Mouse (Mus musculus) bone marrow, adult 2 months (tissue): ENCODE measurements at regions not wholly inside any gene's neighbourhood (a gene's known extent, or its start where the extent isn't known, plus 50 kb on each side); places are given as distances from the start of the nearest gene placed in this dataset.
A peak's percentile ranks its signal among the peaks of the same experiment; 100 is the strongest.

Experiments used
- H3K27ac ChIP-seq: fragments of 200-500 bp; 2 replicates; pipeline ENCODE4 v1.5.1; 2012; ENCODE audit warnings: low read depth, mild to moderate bottlenecking, control low read depth, inconsistent platforms, low read length; ENCODE audit not compliant: control insufficient read depth, poor library complexity, insufficient read depth
- H3K4me1 ChIP-seq: fragments of 200-500 bp; 2 replicates; pipeline ENCODE4 v1.6.1; 2011; ENCODE audit warnings: low read length; ENCODE audit not compliant: control insufficient read depth, insufficient read depth
- H3K4me3 ChIP-seq: fragments of 200-500 bp; replicated peaks from 2 replicates; pipeline ENCODE3; 2011; ENCODE audit warnings: mild to moderate bottlenecking, low read depth, low read length, control low read depth; ENCODE audit not compliant: control insufficient read depth
- CTCF ChIP-seq: fragments of 200-500 bp; IDR thresholded peaks from 2 replicates; pipeline ENCODE4 v1.5.1; 2011; ENCODE audit warnings: low read length, control low read depth; ENCODE audit not compliant: control insufficient read depth, insufficient read depth
- POLR2A ChIP-seq: fragments of 200-500 bp; IDR thresholded peaks from 2 replicates; pipeline ENCODE4 v1.6.1; 2011; ENCODE audit warnings: low read depth, mild to moderate bottlenecking, control low read depth, low read length, borderline replicate concordance; ENCODE audit not compliant: control insufficient read depth
- WGBS: fragments of 180-500 bp; shearing (Covaris S2); methylation state at CpG from one replicate; pipeline ENCODE4 v1.1.7; 2018; 5-methylcytosine and 5-hydroxymethylcytosine counted together

GRCm38 (mm10) chr3:21934731-21935271 lies 141.7 kb upstream of the Tbl1xr1 start:
- Histone ChIP-seq H3K4me1 (peaks cover 3% of the 10 kb centered on the region), H3K27ac (no peak overlapping the region), H3K4me3 (no peak overlapping the region)
- TF ChIP-seq CTCF (no peak), POLR2A (no peak)
- WGBS = 13% methylated on average over 5 of the region's 5 CpGs

GRCm38 (mm10) chr3:21935571-21936261 lies 140.7 kb upstream of the Tbl1xr1 start:
- TF ChIP-seq POLR2A (no peak), CTCF (no peak)
- WGBS = under 1% methylated on average over 24 of the region's 24 CpGs
- Histone ChIP-seq H3K4me3 (peak overlapping the region; percentile 10), H3K27ac (peak overlapping the region; percentile 82), H3K4me1 (peaks cover 3% of the 10 kb centered on the region)

- Histone ChIP-seq H3K4me3 (peak overlapping the region; percentile 6), H3K27ac (no peak overlapping the region), H3K4me1 (peaks cover 3% of the 10 kb centered on the region)
- 6% methylated on average over 8 of the region's 8 CpGs for WGBS
- TF ChIP-seq CTCF = no peak
- no peak for TF ChIP-seq POLR2A
Observed at GRCm38 (mm10) chr3:21936262-21936603, 140.2 kb upstream of the Tbl1xr1 start.

GRCm38 (mm10) chr3:21936616-21937015 lies 139.8 kb upstream of the Tbl1xr1 start:
- H3K4me1 ChIP-seq = peaks cover 3% of the 10 kb centered on the region
- no peak overlapping the region for H3K4me3 ChIP-seq
- WGBS = 25% methylated on average over 8 of the region's 8 CpGs
- H3K27ac ChIP-seq = no peak overlapping the region
- no peak for TF ChIP-seq CTCF
- TF ChIP-seq POLR2A = no peak

- H3K27ac ChIP-seq = no peak overlapping the region
- WGBS = 46% methylated on average over 7 of the region's 7 CpGs
- H3K4me1 ChIP-seq = peaks cover 3% of the 10 kb centered on the region
- no peak overlapping the region for H3K4me3 ChIP-seq
- TF ChIP-seq CTCF = no peak
- TF ChIP-seq POLR2A = no peak
Observed at GRCm38 (mm10) chr3:21937281-21938035, 139.0 kb upstream of the Tbl1xr1 start.

- Histone ChIP-seq H3K4me3 (no peak overlapping the region), H3K4me1 (peaks cover 3% of the 10 kb centered on the region), H3K27ac (no peak overlapping the region)
- no peak for TF ChIP-seq POLR2A
- TF ChIP-seq CTCF = no peak
- WGBS = 75% methylated on average over 11 of the region's 11 CpGs
Observed at GRCm38 (mm10) chr3:21938071-21938848, 138.2 kb upstream of the Tbl1xr1 start.

- WGBS = 27% methylated on average over 6 of the region's 6 CpGs
- no peak overlapping the region for H3K27ac ChIP-seq
- TF ChIP-seq POLR2A (no peak), CTCF (no peak)
- no peak overlapping the region for H3K4me3 ChIP-seq
- peaks cover 3% of the 10 kb centered on the region for H3K4me1 ChIP-seq
Observed at GRCm38 (mm10) chr3:21939738-21940137, 136.7 kb upstream of the Tbl1xr1 start.

GRCm38 (mm10) chr3:21941596-21941995 lies 134.9 kb upstream of the Tbl1xr1 start:
- WGBS = 50% methylated on average over 2 of the region's 2 CpGs
- Histone ChIP-seq H3K4me3 (no peak overlapping the region), H3K27ac (no peak overlapping the region), H3K4me1 (peaks cover 3% of the 10 kb centered on the region)
- no peak for TF ChIP-seq POLR2A
- TF ChIP-seq CTCF = no peak
